Mouse (Mus musculus): ENCODE data around the gene Flot1. TPM values are rescaled to one million over a fixed set of nuclear protein-coding genes. Genes with fewer than 3 reads are reported as not detected.
"Not testable (repeated sequence)": the region's sequence is repeated elsewhere in the genome, so short reads cannot be mapped to it uniquely, and the experiment has no call there.

Flot1 gene
- polyA plus RNA-seq, 1 experiment from 2014 or later = 44.6 TPM

DNA sequence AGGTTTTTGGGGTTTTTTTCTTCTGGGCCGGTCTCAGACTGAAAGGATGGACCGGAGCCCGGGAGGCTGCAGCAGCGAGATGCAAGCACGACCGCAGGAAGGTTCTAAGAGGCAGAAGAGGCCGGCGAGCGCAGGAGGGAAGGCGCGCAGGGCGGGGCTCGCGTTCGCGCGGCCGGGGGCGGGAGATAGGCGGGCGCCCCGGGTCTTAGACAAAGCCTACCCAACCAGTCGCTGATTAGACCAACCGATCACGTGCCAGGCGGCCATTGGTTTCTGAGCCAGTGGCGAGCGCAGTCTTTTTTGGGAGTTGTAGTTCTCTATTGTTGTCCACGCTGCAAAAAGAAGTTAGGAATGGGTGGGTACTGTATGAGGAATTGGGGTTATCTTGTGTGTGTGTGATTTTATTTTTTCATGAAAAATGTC lies 15.1 kb downstream of the Flot1 start, which contains the start of gene Tubb5:
TSS of gene Tubb5 (minus strand) at position 185 of the 423 bp plus-strand sequence.
- Histone ChIP-seq H3K4me2 (peak within 1 kb of the TSS; percentile 62), H3K4me1 (peaks cover 55% of the 10 kb centered on the region), H3K36me3 (peaks cover 35% of the 10 kb centered on the region), H3K27ac (peak within 1 kb of the TSS; percentile 98), H3K9me3 (replicated peaks) (no peaks in the 10 kb centered on the region), H3K4me3 (replicated peaks) (peak within 1 kb of the TSS; percentile 82), H3K27me3 (no peaks in the 10 kb centered on the region), H3K9ac (peak within 1 kb of the TSS; percentile 86)
- 2% methylated on average over 29 of the region's 29 CpGs for WGBS
- peak; percentile 80 for ATAC-seq (replicated peaks; ENCODE audit: low FRiP score)

GRCm38 (mm10) chr17:35838570-35838969 lies 15.5 kb downstream of the Flot1 start:
- WGBS = under 1% methylated on average over 5 of the region's 5 CpGs
- H3K27ac ChIP-seq = peak overlapping the region; percentile 98

DNA sequence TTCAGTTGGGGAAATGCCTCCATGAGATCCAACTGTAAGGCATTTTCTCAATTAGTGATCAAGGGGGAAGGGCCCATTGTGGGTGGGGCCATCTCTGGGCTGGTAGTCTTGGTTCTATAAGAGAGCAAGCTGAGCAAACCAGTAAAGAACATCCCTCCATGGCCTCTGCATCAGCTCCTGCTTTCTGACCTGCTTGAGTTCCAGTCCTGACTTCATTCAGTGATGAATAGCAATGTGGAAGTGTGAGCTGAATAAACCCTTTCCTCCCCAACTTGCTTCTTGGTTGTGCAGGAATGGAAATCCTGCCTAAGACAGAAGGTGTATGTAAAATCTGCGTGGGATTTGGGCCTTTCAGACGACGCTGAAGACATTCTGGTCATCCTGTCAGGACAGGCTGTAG lies 16.0 kb downstream of the Flot1 start:
- H3K4me1 ChIP-seq = peaks cover 50% of the 10 kb centered on the region
- H3K4me2 ChIP-seq = peak overlapping the region; percentile 62
- H3K9me3 ChIP-seq (replicated peaks); H3K27me3 ChIP-seq; ATAC-seq (replicated peaks; ENCODE audit: low FRiP score): not testable (repeated sequence)
- H3K36me3 ChIP-seq = peaks cover 27% of the 10 kb centered on the region
- H3K27ac ChIP-seq = peak overlapping the region; percentile 98
- WGBS = 48% methylated on average over 3 of the region's 3 CpGs
- H3K4me3 ChIP-seq (replicated peaks) = peak overlapping the region; percentile 82
- peak overlapping the region; percentile 53; the same call in 1 of the 2 replicates for H3K9ac ChIP-seq

More at GRCm38 (mm10) chr17:35838570-35838969, 15.5 kb downstream of the Flot1 start:
- H3K4me1 ChIP-seq = peaks cover 55% of the 10 kb centered on the region
- H3K4me2 ChIP-seq = peak overlapping the region; percentile 62
- H3K27me3 ChIP-seq = no peaks in the 10 kb centered on the region
- peak overlapping the region; percentile 82 for H3K4me3 ChIP-seq (replicated peaks)
- peak overlapping the region; percentile 53 for H3K9ac ChIP-seq
- ATAC-seq (replicated peaks; ENCODE audit: low FRiP score) = no peak
- H3K36me3 ChIP-seq = peaks cover 31% of the 10 kb centered on the region
- H3K9me3 ChIP-seq (replicated peaks) = no peaks in the 10 kb centered on the region

DNA sequence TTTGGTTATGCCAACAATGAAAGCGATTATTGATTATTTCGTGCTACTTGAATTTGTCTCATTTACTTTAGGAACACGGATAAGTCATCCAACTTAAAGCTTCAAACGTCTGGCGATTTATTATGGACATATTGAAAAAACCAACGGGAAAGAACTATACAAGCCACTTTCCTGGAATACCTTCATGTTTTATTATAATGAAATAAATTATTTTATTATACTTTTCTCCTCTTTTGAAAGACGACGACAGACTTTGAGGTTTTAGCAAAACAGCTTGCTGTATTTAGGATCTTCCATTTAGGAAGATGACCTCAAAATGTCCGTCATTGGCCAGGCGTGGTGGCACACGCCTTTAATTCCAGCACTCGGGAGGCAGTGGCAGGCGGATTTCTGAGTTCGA lies 17.5 kb downstream of the Flot1 start:
- Histone ChIP-seq H3K27ac (0 out of 2 replicates have a peak overlapping the region, but pooled peaks have one; percentile 82), H3K4me1 (peaks cover 35% of the 10 kb centered on the region), H3K27me3 (no peaks in the 10 kb centered on the region), H3K9me3 (replicated peaks) (no peaks in the 10 kb centered on the region), H3K4me2 (peak overlapping the region; percentile 56), H3K9ac (peak overlapping the region; percentile 24), H3K4me3 (replicated peaks) (peak overlapping the region; percentile 76), H3K36me3 (peaks cover 25% of the 10 kb centered on the region)
- no peak for ATAC-seq (replicated peaks; ENCODE audit: low FRiP score)
- WGBS = 53% methylated on average over 14 of the region's 14 CpGs

GRCm38 (mm10) chr17:35841076-35841950 lies 18.3 kb downstream of the Flot1 start, which contains the start of gene Mdc1:
Mdc1 (plus strand) TSS chr17:35841515.
- Histone ChIP-seq H3K4me1 (peaks cover 27% of the 10 kb centered on the region), H3K27me3 (no peaks in the 10 kb centered on the region), H3K9ac (peak within 1 kb of the TSS; percentile 68), H3K4me3 (replicated peaks) (peak within 1 kb of the TSS; percentile 76), H3K4me2 (peak within 1 kb of the TSS; percentile 74), H3K36me3 (peaks cover 25% of the 10 kb centered on the region), H3K27ac (peak within 1 kb of the TSS; percentile 93), H3K9me3 (replicated peaks) (no peaks in the 10 kb centered on the region)
- peak; percentile 92 for ATAC-seq (replicated peaks; ENCODE audit: low FRiP score)
- WGBS = under 1% methylated on average over 59 of the region's 59 CpGs

DNA sequence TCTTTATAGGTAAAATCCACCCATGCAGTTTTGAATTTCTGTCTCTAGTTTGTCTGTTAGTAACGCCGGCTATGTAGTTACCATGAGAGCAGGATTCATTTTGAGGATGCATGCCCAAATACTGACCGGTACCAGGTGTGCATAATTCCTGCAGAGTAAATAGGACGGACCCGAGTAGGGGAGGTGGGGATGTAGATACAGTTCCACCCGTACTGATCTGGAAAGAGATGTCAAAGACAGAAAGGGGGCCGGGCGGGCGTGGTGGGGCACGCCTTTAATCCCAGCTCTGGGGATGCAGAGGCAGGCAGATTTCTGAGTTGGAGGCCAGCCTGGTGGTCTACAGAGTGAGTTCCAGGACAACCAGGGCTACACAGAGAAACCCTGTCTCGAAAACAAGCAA lies 19.0 kb downstream of the Flot1 start:
- no peaks in the 10 kb centered on the region for H3K9me3 ChIP-seq (replicated peaks)
- H3K4me1 ChIP-seq = peaks cover 27% of the 10 kb centered on the region
- WGBS = 13% methylated on average over 11 of the region's 11 CpGs

DNA sequence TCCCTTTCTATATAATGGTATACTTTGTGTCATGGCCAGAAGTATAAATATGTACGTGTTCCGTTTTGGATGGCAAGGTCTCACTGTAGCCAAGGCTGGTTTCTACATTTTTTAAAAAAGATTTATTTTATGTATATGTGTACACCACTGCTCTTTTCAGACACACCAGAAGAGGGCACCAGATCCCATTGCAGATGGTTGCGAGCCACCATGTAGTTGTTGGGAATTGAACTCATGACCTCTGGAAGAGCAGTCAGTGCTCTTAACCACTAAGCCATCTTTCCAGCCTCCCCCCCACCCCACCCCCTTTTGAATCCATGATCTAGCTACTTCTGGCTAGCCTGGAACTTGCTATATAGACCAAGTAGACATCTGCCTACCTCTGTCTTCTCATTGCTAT lies 20.5 kb downstream of the Flot1 start:
- ATAC-seq (replicated peaks; ENCODE audit: low FRiP score) = no peak
- H3K4me1 ChIP-seq = peaks cover 27% of the 10 kb centered on the region
- no peak overlapping the region for H3K4me2 ChIP-seq
- no peaks in the 10 kb centered on the region for H3K9me3 ChIP-seq (replicated peaks)
- H3K9ac ChIP-seq = no peak overlapping the region
- 95% methylated on average over 3 of the region's 3 CpGs for WGBS
- H3K36me3 ChIP-seq = peaks cover 44% of the 10 kb centered on the region
- H3K27ac ChIP-seq = no peak overlapping the region
- H3K27me3 ChIP-seq = no peaks in the 10 kb centered on the region
- no peak overlapping the region for H3K4me3 ChIP-seq (replicated peaks)

More for the DNA sequence above, 19.0 kb downstream of the Flot1 start:
- no peak for ATAC-seq (replicated peaks; ENCODE audit: low FRiP score)
- Histone ChIP-seq H3K27ac (peak overlapping the region; percentile 93), H3K9ac (peak overlapping the region; percentile 68), H3K27me3 (no peaks in the 10 kb centered on the region), H3K4me3 (replicated peaks) (peak overlapping the region; percentile 76), H3K36me3 (peaks cover 29% of the 10 kb centered on the region), H3K4me2 (peak overlapping the region; percentile 74)

DNA sequence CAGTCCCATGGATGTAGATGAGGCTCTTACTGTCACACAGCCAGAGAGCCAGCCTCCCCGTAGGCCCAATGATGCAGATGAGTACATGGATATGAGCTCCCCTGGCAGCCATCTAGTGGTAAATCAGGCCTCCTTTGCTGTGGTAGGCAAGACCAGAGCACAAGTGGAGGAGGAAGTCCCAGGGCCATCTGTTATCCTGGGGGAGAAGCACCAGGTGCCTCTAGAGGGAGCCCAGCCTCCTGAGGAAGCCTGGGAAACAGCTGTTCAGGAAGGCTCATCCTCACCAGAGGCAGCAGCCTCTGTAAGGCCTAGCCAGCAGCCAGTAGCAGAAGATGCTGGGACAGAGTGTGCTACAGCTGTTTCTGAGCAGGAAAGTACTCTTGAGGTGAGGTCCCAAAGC lies 25.1 kb downstream of the Flot1 start:
- WGBS = 54% methylated on average over 1 of the region's 1 CpGs
- Histone ChIP-seq H3K36me3 (peaks cover 88% of the 10 kb centered on the region), H3K27me3 (no peaks in the 10 kb centered on the region), H3K4me2 (no peak overlapping the region), H3K4me1 (peaks cover 2% of the 10 kb centered on the region), H3K9ac (no peak overlapping the region), H3K9me3 (replicated peaks) (no peaks in the 10 kb centered on the region), H3K4me3 (replicated peaks) (no peak overlapping the region), H3K27ac (no peak overlapping the region)
- peak; percentile 60; the same call in 1 of the 2 replicates for ATAC-seq (replicated peaks; ENCODE audit: low FRiP score)

DNA sequence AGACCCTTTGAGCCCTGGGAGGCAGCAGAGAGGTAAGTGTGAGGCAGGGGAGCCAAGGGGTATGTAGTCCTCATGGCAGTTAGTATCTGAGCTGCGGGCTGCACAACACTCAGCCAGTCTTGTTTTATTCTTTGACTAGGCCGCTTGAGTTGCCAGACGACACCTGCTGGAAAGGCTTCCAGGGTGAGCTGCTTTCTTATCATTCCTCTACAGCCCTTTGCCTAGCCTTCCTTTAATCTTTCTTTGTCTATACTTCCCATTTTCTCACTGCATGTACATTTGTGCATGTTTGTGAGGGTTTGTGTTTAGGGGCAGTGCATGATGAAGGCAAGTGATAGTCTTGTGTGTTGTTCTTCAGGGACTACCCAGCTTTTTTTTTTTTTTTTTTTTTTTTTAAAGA lies 27.9 kb downstream of the Flot1 start:
- 96% methylated on average over 3 of the region's 3 CpGs for WGBS
- no peaks in the 10 kb centered on the region for H3K4me1 ChIP-seq

GRCm38 (mm10) chr17:35859371-35859770 lies 36.3 kb downstream of the Flot1 start:
- no peak overlapping the region for H3K4me3 ChIP-seq (replicated peaks)
- no peaks in the 10 kb centered on the region for H3K9me3 ChIP-seq (replicated peaks)
- H3K4me2 ChIP-seq = no peak overlapping the region
- H3K27ac ChIP-seq = no peak overlapping the region
- H3K4me1 ChIP-seq = peaks cover 14% of the 10 kb centered on the region
- H3K36me3 ChIP-seq = peaks cover 44% of the 10 kb centered on the region
- ATAC-seq (replicated peaks; ENCODE audit: low FRiP score) = no peak
- WGBS = 91% methylated on average over 1 of the region's 1 CpGs
- no peak overlapping the region for H3K9ac ChIP-seq
- H3K27me3 ChIP-seq = no peaks in the 10 kb centered on the region

More for the DNA sequence above, 27.9 kb downstream of the Flot1 start:
- Histone ChIP-seq H3K9ac (no peak overlapping the region), H3K4me2 (no peak overlapping the region), H3K27me3 (no peaks in the 10 kb centered on the region), H3K9me3 (replicated peaks) (no peaks in the 10 kb centered on the region), H3K27ac (no peak overlapping the region), H3K4me3 (replicated peaks) (no peak overlapping the region), H3K36me3 (peaks cover 94% of the 10 kb centered on the region)
- ATAC-seq (replicated peaks; ENCODE audit: low FRiP score) = no peak

DNA sequence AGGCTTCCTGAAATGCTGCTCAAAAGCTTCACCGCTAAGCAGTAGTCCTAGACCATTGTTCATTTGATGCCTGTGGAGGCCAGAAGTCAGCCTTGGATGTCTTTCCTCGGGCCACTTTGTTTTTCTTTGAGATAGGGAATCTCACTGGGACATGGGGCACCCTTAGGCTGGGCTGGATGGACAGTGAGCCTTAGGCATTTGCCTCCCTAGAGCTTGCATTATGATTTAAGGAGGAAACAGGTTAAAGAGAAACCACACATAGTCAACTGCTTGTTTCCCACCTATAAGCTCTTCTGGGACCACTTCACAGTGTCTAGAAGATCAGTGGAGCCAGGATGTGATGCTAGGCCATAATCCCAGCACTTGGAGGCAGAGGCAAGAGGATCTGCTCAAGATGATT lies 36.8 kb downstream of the Flot1 start:
- H3K4me3 ChIP-seq (replicated peaks) = no peak overlapping the region
- WGBS = 49% methylated on average over 2 of the region's 2 CpGs
- H3K27me3 ChIP-seq = no peaks in the 10 kb centered on the region
- no peak overlapping the region for H3K4me2 ChIP-seq
- no peak for ATAC-seq (replicated peaks; ENCODE audit: low FRiP score)
- no peaks in the 10 kb centered on the region for H3K9me3 ChIP-seq (replicated peaks)
- H3K36me3 ChIP-seq = peaks cover 39% of the 10 kb centered on the region
- peaks cover 19% of the 10 kb centered on the region for H3K4me1 ChIP-seq
- no peak overlapping the region for H3K27ac ChIP-seq
- no peak overlapping the region for H3K9ac ChIP-seq

- WGBS = 4% methylated on average over 12 of the region's 12 CpGs
- H3K9ac ChIP-seq = peak overlapping the region; percentile 72
- no peaks in the 10 kb centered on the region for H3K27me3 ChIP-seq
- H3K4me3 ChIP-seq (replicated peaks) = peak overlapping the region; percentile 71
- H3K4me2 ChIP-seq = peak overlapping the region; percentile 65
- peaks cover 25% of the 10 kb centered on the region for H3K4me1 ChIP-seq
- H3K9me3 ChIP-seq (replicated peaks) = no peaks in the 10 kb centered on the region
- peaks cover 33% of the 10 kb centered on the region for H3K36me3 ChIP-seq
- H3K27ac ChIP-seq = peak overlapping the region; percentile 94
- ATAC-seq (replicated peaks; ENCODE audit: low FRiP score) = no peak
These were observed 37.8 kb downstream of the Flot1 start for GRCm38 (mm10) chr17:35860831-35861197.
